Mouse (Mus musculus): ENCODE measurements around the gene Olfr786.

Gene Olfr786

DNA sequence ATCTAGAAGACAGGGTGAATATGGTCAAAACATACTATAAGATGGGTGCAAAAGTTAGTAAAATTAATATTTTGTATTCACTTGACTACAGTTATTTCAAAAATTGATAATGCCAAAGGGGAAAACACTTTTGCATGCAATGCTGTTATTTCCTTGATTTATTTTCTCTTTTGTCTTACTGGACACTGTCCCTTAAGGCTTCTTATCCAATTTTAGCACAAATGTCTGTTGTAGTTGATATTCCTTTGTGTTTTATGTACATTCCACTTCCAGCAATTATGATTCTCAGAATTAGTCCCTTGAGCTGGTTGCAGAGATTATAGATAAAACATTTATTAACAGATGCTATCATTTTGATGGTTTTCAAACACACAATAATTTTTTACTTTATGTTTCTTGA is at the start of gene Olfr786:
Olfr786 (plus strand) TSS at position 301 of the 400 bp plus-strand sequence.
- DNase-seq (ENCODE audit: low read depth, low spot score), result no peak

GRCm38 (mm10) chr10:129383783-129384182 is 43.3 kb upstream of the Olfr786 start, which contains the start of gene Olfr784:
Gene Olfr784, plus strand, starts transcription at chr10:129384083.
- DNase-seq (ENCODE audit: low read depth, low spot score), result no peak

DNA sequence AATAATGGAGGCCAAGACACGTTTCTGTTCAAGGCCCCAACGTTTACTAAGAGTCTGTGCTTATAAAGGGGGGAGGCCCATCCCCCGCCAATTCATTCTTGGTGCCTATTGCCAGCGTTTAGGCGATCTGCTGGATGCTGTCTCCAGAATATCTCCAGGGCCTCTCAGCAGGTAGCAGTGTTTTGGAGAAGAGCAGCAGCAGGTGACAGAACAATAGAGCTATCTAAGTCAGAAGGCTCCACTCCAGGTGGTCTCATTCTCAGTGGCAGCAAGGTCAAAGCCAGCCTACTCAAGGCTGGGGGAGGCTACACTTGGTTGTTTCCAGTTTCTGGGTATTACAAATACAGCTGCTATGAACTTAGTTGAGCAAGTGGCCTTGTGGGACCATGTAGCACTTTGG is 26.2 kb upstream of the Olfr786 start:
- no peak for DNase-seq (ENCODE audit: low read depth, low spot score)

DNA sequence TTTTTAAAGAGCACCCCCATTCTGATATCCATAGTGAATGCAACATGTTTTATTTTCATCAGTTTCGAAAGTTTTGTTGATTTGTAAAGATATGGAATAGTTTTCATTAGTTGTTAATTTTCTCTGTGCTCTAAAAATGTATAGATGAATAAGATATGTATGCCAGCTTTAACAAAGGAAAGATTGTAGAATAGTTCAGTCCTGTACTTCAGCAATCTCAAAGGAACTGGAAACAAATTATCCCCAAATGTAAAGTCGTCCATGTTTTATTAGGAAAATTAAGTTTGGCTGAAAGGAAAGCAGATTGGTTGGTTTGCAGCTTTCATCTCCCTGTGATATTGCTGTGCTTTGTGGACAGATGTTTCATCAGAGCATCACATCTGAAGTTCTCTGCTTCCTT is 22.0 kb upstream of the Olfr786 start, which contains the start of gene Olfr785:
Olfr785 (plus strand) TSS at position 301 of the 400 bp plus-strand sequence.
- no peak for DNase-seq (ENCODE audit: low read depth, low spot score)

GRCm38 (mm10) chr10:129461562-129461961 is 34.5 kb downstream of the Olfr786 start, which contains the start of gene Olfr787:
Gene Olfr787, plus strand, starts transcription at chr10:129461862.
- DNase-seq (ENCODE audit: low read depth, low spot score), result no peak

GRCm38 (mm10) chr10:129470698-129471097 is 43.6 kb downstream of the Olfr786 start, which contains the start of gene Olfr788:
Gene Olfr788, plus strand, starts transcription at chr10:129470998.
- no peak for DNase-seq (ENCODE audit: low read depth, low spot score)

DNA sequence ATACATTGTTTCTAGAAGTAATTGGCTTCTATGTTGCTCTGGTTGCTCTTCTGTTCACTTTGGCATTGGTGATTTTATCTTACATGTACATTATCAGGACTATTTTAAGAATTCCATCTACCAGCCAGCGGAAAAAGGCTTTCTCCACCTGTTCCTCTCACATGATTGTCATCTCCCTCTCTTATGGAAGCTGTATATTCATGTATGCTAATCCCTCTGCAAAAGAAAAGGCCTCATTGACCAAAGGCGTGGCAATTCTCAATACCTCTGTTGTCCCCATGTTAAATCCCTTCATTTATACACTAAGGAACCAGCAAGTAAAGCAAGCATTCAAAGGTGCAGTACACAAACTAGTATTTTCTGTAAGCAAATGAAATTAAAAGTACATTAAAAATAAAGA is 46.1 kb downstream of the Olfr786 start:
- DNase-seq (ENCODE audit: low read depth, low spot score), result no peak

DNA sequence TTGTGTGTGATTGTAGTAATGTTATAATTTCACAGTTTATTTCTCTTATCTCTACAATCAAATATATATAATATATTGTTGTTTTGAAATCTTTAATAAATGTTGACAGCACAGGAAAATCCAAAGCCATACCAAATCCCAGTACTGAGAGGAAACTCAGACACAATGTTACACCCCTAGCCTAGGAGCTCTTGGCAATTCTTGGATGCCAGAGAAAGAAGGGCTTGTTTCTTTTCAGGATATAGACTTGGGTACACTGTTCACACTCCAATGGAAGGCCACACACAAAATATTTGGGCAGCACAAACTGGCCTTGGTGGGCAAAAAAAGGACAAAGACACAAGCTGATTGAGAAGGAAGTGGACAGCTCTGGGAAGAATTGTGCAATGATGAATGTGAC is 46.6 kb downstream of the Olfr786 start:
- no peak for DNase-seq (ENCODE audit: low read depth, low spot score)

- DNase-seq (ENCODE audit: low read depth, low spot score), result no peak
These were observed 57.3 kb downstream of the Olfr786 start, which contains the start of gene Olfr789 for GRCm38 (mm10) chr10:129484452-129484851. Gene Olfr789, plus strand, starts transcription at chr10:129484752.

Measured in CD4-positive, CD25-positive, alpha-beta regulatory T cell, adult 2 months (primary cell).